Mouse (Mus musculus) C2C12 (cell line): ENCODE measurements around the gene Ercc8.

Experiments
- CTCF ChIP-seq: IDR thresholded peaks from one replicate; pipeline ENCODE4 v1.5.1; 2011; ENCODE audit not compliant: control insufficient read depth, insufficient read depth, insufficient read length
- MAX ChIP-seq: IDR thresholded peaks from one replicate; pipeline ENCODE4 v1.6.1; 2011; ENCODE audit warnings: mild to moderate bottlenecking, control low read depth

DNA sequence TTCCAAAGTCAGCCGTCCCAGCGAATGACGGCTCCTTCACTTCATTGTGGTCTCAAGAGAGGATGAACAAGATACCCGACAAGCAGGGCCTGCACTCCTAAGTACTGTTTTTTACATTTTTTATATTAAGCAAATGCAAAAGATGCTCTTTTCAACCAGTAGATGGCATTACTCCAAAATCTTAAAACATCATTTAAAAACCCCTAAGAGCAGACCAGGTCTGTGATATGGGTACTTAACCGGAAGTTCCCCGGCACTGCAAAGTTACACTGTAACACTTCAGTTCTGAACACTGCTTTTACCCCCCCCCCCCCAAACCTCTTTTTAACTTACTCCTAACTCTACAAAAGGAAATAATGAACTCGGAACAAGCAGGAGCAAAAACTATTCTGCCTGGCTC is 29.5 kb upstream of the Ercc8 start:
- TF ChIP-seq CTCF (no peak), MAX (no peak)
